Mouse (Mus musculus): ENCODE results near the gene Vmn1r73. TPM values are rescaled to one million over a fixed set of nuclear protein-coding genes. Genes with fewer than 3 reads are reported as not detected.

The Vmn1r73 gene
- polyA plus RNA-seq (2012; rRNA removed): not detected in 2 replicates
- polyA plus RNA-seq (2014; fragmentation: Nextera tagmentation; extraction: Ambion mirVana): not detected in 2 replicates

GRCm38 (mm10) chr7:11729966-11730365 lies at the start of gene Vmn1r73:
TSS of gene Vmn1r73 (plus strand) at chr7:11730266.
- no peak for DNase-seq (ENCODE audit: low read depth in 3 of 3, low spot score in 3 of 3)
- Histone ChIP-seq H3K36me3 (replicated peaks; ENCODE audit: control insufficient read depth, insufficient read depth, low read depth) (no peaks in the 10 kb centered on the region), H3K27me3 (ENCODE audit: control insufficient read depth, insufficient read depth, low read length) (no peaks in the 10 kb centered on the region), H3K9ac (replicated peaks) (no peak within 1 kb of the TSS), H3K4me3 (ENCODE audit: insufficient read depth in 1 of 2, low read depth in 2 of 2, low read length in 2 of 2) (no peak within 1 kb of the TSS), H3K4me1 (replicated peaks; ENCODE audit: control insufficient read depth in 2 of 2, insufficient read depth in 2 of 2, low read length in 1 of 2) (no peaks in the 10 kb centered on the region), H3K4me2 (ENCODE audit: low read depth) (no peak within 1 kb of the TSS), H3K27ac (no peak within 1 kb of the TSS), H3K9me3 (ENCODE audit: control insufficient read depth, low read length) (no peaks in the 10 kb centered on the region)
- no peak for ATAC-seq (ENCODE audit: insufficient read depth)
- 64% methylated on average over 1 of the region's 1 CpGs for WGBS (ENCODE audit: insufficient replicate concordance)
- no peak for TF ChIP-seq CTCF (IDR thresholded peaks at IDR 0.05; ENCODE audit: low read depth)
- no peak for TF ChIP-seq EP300 (IDR thresholded peaks at IDR 0.05; ENCODE audit: low read depth)

Other genes starting within 250 kb of the Vmn1r73 start
- not detected in 2 replicates for gene Zscan4-ps2, start 216.0 kb upstream of the Vmn1r73 start, polyA plus RNA-seq (2012; rRNA removed)
- not detected in 2 replicates for gene Zscan4-ps2, start 216.0 kb upstream of the Vmn1r73 start, polyA plus RNA-seq (2014; fragmentation: Nextera tagmentation; extraction: Ambion mirVana)
- gene Zscan4-ps3, start 121.0 kb upstream of the Vmn1r73 start, polyA plus RNA-seq (2012; rRNA removed): not detected in 2 replicates
- not detected in 2 replicates for gene Zscan4-ps3, start 121.0 kb upstream of the Vmn1r73 start, polyA plus RNA-seq (2014; fragmentation: Nextera tagmentation; extraction: Ambion mirVana)
- gene Vmn1r72, start 50.1 kb upstream of the Vmn1r73 start, polyA plus RNA-seq (2012; rRNA removed): not detected in 2 replicates
- gene Vmn1r72, start 50.1 kb upstream of the Vmn1r73 start, polyA plus RNA-seq (2014; fragmentation: Nextera tagmentation; extraction: Ambion mirVana): not detected in 2 replicates
- not detected in 2 replicates for gene Vmn1r74, start 103.7 kb downstream of the Vmn1r73 start, polyA plus RNA-seq (2012; rRNA removed)
- not detected in 2 replicates for gene Vmn1r74, start 103.7 kb downstream of the Vmn1r73 start, polyA plus RNA-seq (2014; fragmentation: Nextera tagmentation; extraction: Ambion mirVana)
- gene Vmn1r75, start 144.4 kb downstream of the Vmn1r73 start, polyA plus RNA-seq (2012; rRNA removed): not detected in 2 replicates
- not detected in 2 replicates for gene Vmn1r75, start 144.4 kb downstream of the Vmn1r73 start, polyA plus RNA-seq (2014; fragmentation: Nextera tagmentation; extraction: Ambion mirVana)
- not detected in 2 replicates for gene Vmn1r76, start 207.9 kb downstream of the Vmn1r73 start, polyA plus RNA-seq (2012; rRNA removed)
- gene Vmn1r76, start 207.9 kb downstream of the Vmn1r73 start, polyA plus RNA-seq (2014; fragmentation: Nextera tagmentation; extraction: Ambion mirVana): not detected in 2 replicates